ENCODE assay signal across 8 mouse cellular contexts in genomic region chr17:78882401-78883112, GRCm38 (mm10). TPM values are rescaled to one million over a fixed set of nuclear protein-coding genes. Genes with fewer than 3 reads are reported as not detected.
DNase-seq lines count a peak whose midpoint lies in the region; ATAC-seq lines count a peak whose summit lies in the region.

Gene Eif2ak2 (minus strand): TSS chr17:78882573.

- peak; percentile 79 for DNase-seq in adrenal gland, adult 18-20 months (ENCODE audit: low spot score in 2 of 2)
- DNase-seq in embryo, embryonic 11 days, result peak; percentile 90
- peak; percentile 88 for DNase-seq in gastrocnemius, postnatal 14 days
- peak; percentile 26 to 91 for DNase-seq in left cerebral cortex, postnatal 10 days (ENCODE audit: extremely low spot score in 1 of 2, low spot score in 2 of 2)
- peak; percentile 4 to 39 for DNase-seq in right cerebral cortex, postnatal 36 days (ENCODE audit: low spot score in 2 of 2)
- DNase-seq in urinary bladder, postnatal 4 days (ENCODE audit: low spot score in 2 of 2), result peak; percentile 85 to 88

- intact Hi-C loops in gastrocnemius, postnatal 14 days (cut with DNase I; ENCODE audit: low total_unique reads), result no loop called here
- intact Hi-C loops in left cerebral cortex, postnatal 10 days (cut with DNase I), result no loop called here

- ATAC-seq in inflammation-experienced regulatory T-cells, adult 6 months, result peak; percentile 88
- peak; percentile 98 for ATAC-seq in megakaryocyte progenitor cell, adult 5-6 weeks (replicated peaks; ENCODE audit: poor library complexity)

RNA-seq across cellular contexts. Expression of gene Eif2ak2, which starts in this region (rescaled TPM):
- total RNA-seq in adrenal gland, adult 18-20 months (2021), result 10 to 100 TPM; 18.8 to 20.7 TPM
- 1 to 10 TPM; 5.1 to 5.4 TPM for total RNA-seq in gastrocnemius, postnatal 14 days (2021)
- 10 to 100 TPM; 21.4 to 37.1 (median 34.5) TPM for polyA plus RNA-seq in inflammation-experienced regulatory T-cells, adult 6 months (2017; shearing (Covaris generic))
- total RNA-seq in left cerebral cortex, postnatal 10 days (2021), result 1 to 10 TPM; 5.0 to 7.2 TPM
- total RNA-seq in megakaryocyte progenitor cell, adult 5-6 weeks (2015), result 18.8 and 20.7 TPM in 2 replicates
- total RNA-seq in megakaryocyte progenitor cell, adult 5-6 weeks (2017), result 33.0 and 45.3 TPM in 2 replicates

Comparison
In these comparisons a context has a peak if more than half of its experiments do, and no peak if none do; other contexts are left out.
1. Peak in every context shown above with its lines: DNase-seq and ATAC-seq.
2. DNase-seq: peak in every context shown above with its lines; median percentile 90 in embryo, embryonic 11 days; 88 in gastrocnemius, postnatal 14 days; 86 in urinary bladder, postnatal 4 days; 79 in adrenal gland, adult 18-20 months; 58 in left cerebral cortex, postnatal 10 days; 22 in right cerebral cortex, postnatal 36 days.